ENCODE assay signal across 9 mouse cellular contexts in genomic region chr2:18800646-18801251, GRCm38 (mm10).
DNase-seq lines count a peak whose midpoint lies in the region; ATAC-seq and TF ChIP-seq lines count a peak whose summit lies in the region.
"Had no signal": no experiment of that assay in that cellular context is flagged by ENCODE, and none has a peak within 500 bp of the region (broad histone marks: within the 10 kb centered on the region; RNA-seq: fewer than 3 reads in every experiment).

No protein-coding gene starts in this region.

- H3K9me3 ChIP-seq in kidney, embryonic 14.5 days (ENCODE audit: control insufficient read depth, low read length): no peaks in the 10 kb centered on the region
- H3K9me3 ChIP-seq in hindbrain, embryonic 12.5 days (replicated peaks): no peaks in the 10 kb centered on the region
- no peaks in the 10 kb centered on the region for H3K9me3 ChIP-seq in midbrain, embryonic 15.5 days
- H3K9me3 ChIP-seq: G1E had no signal

- ATAC-seq in kidney, embryonic 14.5 days (ENCODE audit: low FRiP score, low TSS enrichment): 0 out of 2 replicates have a peak, but pooled peaks have one; percentile 3
- ATAC-seq in hindbrain, embryonic 12.5 days (ENCODE audit: low FRiP score): peak; percentile 16; the same call in 1 of the 2 replicates
- ATAC-seq in midbrain, embryonic 15.5 days (replicated peaks): peak; percentile 19

- 2% methylated on average over 24 of the region's 24 CpGs for WGBS in kidney, embryonic 14.5 days
- 2% methylated on average over 24 of the region's 24 CpGs for WGBS in hindbrain, embryonic 12.5 days
- 3% methylated on average over 24 of the region's 24 CpGs for WGBS in midbrain, embryonic 15.5 days
- 6% methylated on average over 24 of the region's 24 CpGs for WGBS in thymus, adult 2 months

- TF ChIP-seq POLR2A in thymus, adult 2 months (IDR thresholded peaks at IDR 0.05; ENCODE audit: control insufficient read depth, extremely low read depth, insufficient read depth, low read length, poor library complexity): no peak

- H3K27me3 ChIP-seq in kidney, embryonic 14.5 days (ENCODE audit: control insufficient read depth, insufficient read depth, low read length): peaks cover 34% of the 10 kb centered on the region
- H3K27me3 ChIP-seq in hindbrain, embryonic 12.5 days: peaks cover 18% of the 10 kb centered on the region
- no peaks in the 10 kb centered on the region; the same call in 1 of the 2 replicates for H3K27me3 ChIP-seq in midbrain, embryonic 15.5 days (replicated peaks)
- H3K27me3 ChIP-seq in thymus, adult 2 months (ENCODE audit: control insufficient read depth, insufficient read depth, low read length): peaks cover 23% of the 10 kb centered on the region

- peak overlapping the region; percentile 36 for H3K4me3 ChIP-seq in kidney, embryonic 14.5 days (ENCODE audit: low read length)
- H3K4me3 ChIP-seq in hindbrain, embryonic 12.5 days: peak overlapping the region; percentile 40
- H3K4me3 ChIP-seq in midbrain, embryonic 15.5 days: peak overlapping the region; percentile 47
- H3K4me3 ChIP-seq in thymus, adult 2 months (ENCODE audit: control insufficient read depth, insufficient read depth, low read length): no peak overlapping the region

- no peaks in the 10 kb centered on the region for H3K36me3 ChIP-seq in kidney, embryonic 14.5 days (ENCODE audit: control insufficient read depth, insufficient read depth, low read length)
- H3K36me3 ChIP-seq in hindbrain, embryonic 12.5 days: no peaks in the 10 kb centered on the region
- H3K36me3 ChIP-seq in midbrain, embryonic 15.5 days (replicated peaks): no peaks in the 10 kb centered on the region
- H3K36me3 ChIP-seq in thymus, adult 2 months (ENCODE audit: control insufficient read depth, insufficient read depth, low read length): no peaks in the 10 kb centered on the region
- H3K36me3 ChIP-seq: G1E had no signal

- no peak for TF ChIP-seq CTCF in thymus, adult 2 months (IDR thresholded peaks at IDR 0.05; ENCODE audit: borderline replicate concordance, control insufficient read depth, extremely low read depth, insufficient read depth, low read length, poor library complexity)

- DNase-seq in kidney, postnatal 4 days: no peak
- peak; percentile 63 for DNase-seq in embryo, embryonic 10.5 days (ENCODE audit: low spot score)
- DNase-seq in urinary bladder, postnatal 36 days (ENCODE audit: low spot score in 2 of 2): no peak
- DNase-seq in thymus, adult 2 months: no peak
- DNase-seq in kidney, postnatal 10 days: no peak

- peaks cover 4% of the 10 kb centered on the region; the same call in 1 of the 2 replicates for H3K4me1 ChIP-seq in kidney, embryonic 14.5 days (ENCODE audit: control insufficient read depth, insufficient read depth, low read length)
- H3K4me1 ChIP-seq in hindbrain, embryonic 12.5 days: peaks cover 27% of the 10 kb centered on the region
- H3K4me1 ChIP-seq in midbrain, embryonic 15.5 days: peaks cover 41% of the 10 kb centered on the region
- H3K4me1 ChIP-seq in thymus, adult 2 months (replicated peaks; ENCODE audit: control insufficient read depth, insufficient read depth, low read length): peaks cover 14% of the 10 kb centered on the region

- H3K9ac ChIP-seq in kidney, embryonic 14.5 days (ENCODE audit: low read depth, low read length): peak overlapping the region; percentile 18; the same call in 1 of the 2 replicates
- peak overlapping the region; percentile 60 for H3K9ac ChIP-seq in hindbrain, embryonic 12.5 days
- peak overlapping the region; percentile 66 for H3K9ac ChIP-seq in midbrain, embryonic 15.5 days

- peak overlapping the region; percentile 60 for H3K4me2 ChIP-seq in kidney, embryonic 14.5 days (replicated peaks; ENCODE audit: low read depth, low read length)
- H3K4me2 ChIP-seq in hindbrain, embryonic 12.5 days (replicated peaks): peak overlapping the region; percentile 73
- H3K4me2 ChIP-seq in midbrain, embryonic 15.5 days: peak overlapping the region; percentile 86

- no peak overlapping the region for H3K27ac ChIP-seq in kidney, embryonic 14.5 days (ENCODE audit: low read depth, low read length)
- H3K27ac ChIP-seq in hindbrain, embryonic 12.5 days: peak overlapping the region; percentile 92
- peak overlapping the region; percentile 87 for H3K27ac ChIP-seq in midbrain, embryonic 15.5 days
- H3K27ac ChIP-seq in thymus, adult 2 months (ENCODE audit: control insufficient read depth, insufficient read depth, low read length): no peak overlapping the region

Comparison
In these comparisons a context has a peak if more than half of its experiments do, and no peak if none do; other contexts are left out.
1. H3K27ac ChIP-seq: peak in hindbrain, embryonic 12.5 days (single experiment) and midbrain, embryonic 15.5 days (single experiment); none in kidney, embryonic 14.5 days (single experiment) and thymus, adult 2 months (single experiment).
2. Peak in every context shown above with its lines, with median percentiles within 50 percentile points of each other: ATAC-seq, H3K4me2 ChIP-seq and H3K9ac ChIP-seq.